Mouse (Mus musculus) CH12.LX (cell line): ENCODE measurements around the gene Ube2l3. TPM values are rescaled to one million over a fixed set of nuclear protein-coding genes. Genes with fewer than 3 reads are reported as not detected.

Experiments
- DNase-seq: peaks from one replicate; pipeline ENCODE4 v3.0.0-alpha.2; 2013; ENCODE audit errors: extremely low read depth
- H3K27ac ChIP-seq: 2 replicates; pipeline ENCODE4 v1.5.1; 2012; ENCODE audit warnings: low read depth, mild to moderate bottlenecking, control low read depth, moderate library complexity; ENCODE audit not compliant: insufficient read depth
- H3K27me3 ChIP-seq: replicated peaks from 2 replicates; pipeline ENCODE3; 2012; ENCODE audit warnings: inconsistent platforms
- H3K36me3 ChIP-seq, 2 experiments: replicated peaks in 1 of 2; 2 replicates each; pipeline versions ENCODE3 to v1.6.1; 2012; ENCODE audit warnings: inconsistent platforms in 1 of 2, low read length in 1 of 2, mild to moderate bottlenecking in 1 of 2, mixed read lengths in 1 of 2, moderate library complexity in 1 of 2; ENCODE audit not compliant: control insufficient read depth in 1 of 2, insufficient read depth in 1 of 2
- H3K4me1 ChIP-seq, 2 experiments: 2 replicates each; pipeline ENCODE4 v1.6.1; 2012; ENCODE audit warnings: inconsistent platforms in 1 of 2, moderate library complexity in 1 of 2; ENCODE audit not compliant: insufficient read depth in 2 of 2, control insufficient read depth in 1 of 2
- H3K4me2 ChIP-seq: 2 replicates; pipeline ENCODE4 v1.6.1; 2012; ENCODE audit warnings: low read depth, mild to moderate bottlenecking, control low read depth; ENCODE audit not compliant: poor library complexity, insufficient read depth, severe bottlenecking
- H3K4me3 ChIP-seq, 3 experiments: fragments of 150-350 bp in 1 of 3; sonication (generic) in 1 of 3; replicated peaks in 1 of 3; 2 replicates each; pipeline versions ENCODE3 to v1.5.1; 2011 to 2012; ENCODE audit warnings: low read depth in 2 of 3, low read length in 2 of 3, mild to moderate bottlenecking in 2 of 3, moderate library complexity in 2 of 3, control low read depth in 1 of 3, improper control_type of control experiment in 1 of 3, inconsistent platforms in 1 of 3, mixed read lengths in 1 of 3; ENCODE audit not compliant: poor library complexity in 1 of 3
- H3K79me2 ChIP-seq: replicated peaks from 2 replicates; pipeline ENCODE4 v1.6.1; 2012; ENCODE audit warnings: mild to moderate bottlenecking, moderate library complexity; ENCODE audit not compliant: control insufficient read depth, poor library complexity, insufficient read depth, severe bottlenecking; ENCODE audit errors: extremely low read depth
- H3K9ac ChIP-seq: 2 replicates; pipeline ENCODE4 v1.6.1; 2012; ENCODE audit warnings: low read depth, mild to moderate bottlenecking, control low read depth, moderate library complexity; ENCODE audit not compliant: insufficient read depth
- H3K9me3 ChIP-seq: replicated peaks from 2 replicates; pipeline ENCODE3; 2012; ENCODE audit warnings: low read length, inconsistent platforms, mixed read lengths
- BHLHE40 ChIP-seq: IDR thresholded peaks from 2 replicates; pipeline ENCODE4 v1.6.1; 2011; ENCODE audit warnings: mild to moderate bottlenecking, low read depth, low read length, improper control_type of control experiment
- CHD1 ChIP-seq: IDR thresholded peaks from 2 replicates; pipeline ENCODE4 v1.6.1; 2012; ENCODE audit warnings: low read depth, low read length, improper control_type of control experiment, inconsistent platforms
- CHD2 ChIP-seq: IDR thresholded peaks from 2 replicates; pipeline ENCODE4 v1.6.1; 2011; ENCODE audit warnings: low read length, improper control_type of control experiment
- CTCF ChIP-seq, 2 experiments: IDR thresholded peaks in 1 of 2; conservative IDR thresholded peaks in 1 of 2; 2 replicates each; pipeline ENCODE4 v1.5.1; 2011 to 2012; ENCODE audit warnings: low read depth in 2 of 2, low read length in 2 of 2, improper control_type of control experiment in 1 of 2, inconsistent platforms in 1 of 2, mild to moderate bottlenecking in 1 of 2, moderate library complexity in 1 of 2
- E2F4 ChIP-seq: IDR thresholded peaks from 2 replicates; pipeline ENCODE4 v1.6.1; 2011; ENCODE audit warnings: low read depth, low read length, improper control_type of control experiment; ENCODE audit not compliant: insufficient replicate concordance
- ELF1 ChIP-seq: IDR thresholded peaks from 2 replicates; pipeline ENCODE4 v1.6.1; 2014; ENCODE audit warnings: low read depth, mild to moderate bottlenecking, inconsistent platforms, low read length, improper control_type of control experiment
- EP300 ChIP-seq: IDR thresholded peaks from 2 replicates; pipeline ENCODE4 v1.6.1; 2011; ENCODE audit warnings: low read length, improper control_type of control experiment
- ETS1 ChIP-seq: conservative IDR thresholded peaks from 2 replicates; pipeline ENCODE4 v1.6.1; 2012; ENCODE audit warnings: low read depth, mild to moderate bottlenecking, inconsistent platforms, low read length, improper control_type of control experiment, moderate library complexity
- GABPA ChIP-seq: IDR thresholded peaks from 2 replicates; pipeline ENCODE4 v1.6.1; 2012; ENCODE audit warnings: low read depth, low read length, improper control_type of control experiment, inconsistent platforms; ENCODE audit not compliant: insufficient replicate concordance
- HCFC1 ChIP-seq: IDR thresholded peaks from 2 replicates; pipeline ENCODE4 v1.6.1; 2012; ENCODE audit warnings: low read depth, mild to moderate bottlenecking, inconsistent platforms, low read length, improper control_type of control experiment
- IRF4 ChIP-seq: IDR thresholded peaks from 2 replicates; pipeline ENCODE4 v1.6.1; 2014; ENCODE audit warnings: low read depth, mild to moderate bottlenecking, inconsistent platforms, low read length, improper control_type of control experiment
- JUN ChIP-seq: IDR thresholded peaks from 2 replicates; pipeline ENCODE4 v1.6.1; 2011; ENCODE audit warnings: low read depth, mild to moderate bottlenecking, low read length, improper control_type of control experiment, moderate library complexity; ENCODE audit not compliant: insufficient read depth
- JUND ChIP-seq: conservative IDR thresholded peaks from 2 replicates; pipeline ENCODE4 v1.6.1; 2011; ENCODE audit warnings: low read depth, low read length, improper control_type of control experiment
- KAT2A ChIP-seq: IDR thresholded peaks from 2 replicates; pipeline ENCODE4 v1.6.1; 2012; ENCODE audit warnings: low read length, improper control_type of control experiment, inconsistent platforms; ENCODE audit not compliant: insufficient replicate concordance
- MAFK ChIP-seq: IDR thresholded peaks from 2 replicates; pipeline ENCODE4 v1.6.1; 2011; ENCODE audit warnings: low read length, improper control_type of control experiment; ENCODE audit not compliant: insufficient replicate concordance
- MAX ChIP-seq: IDR thresholded peaks from 2 replicates; pipeline ENCODE4 v1.6.1; 2011; ENCODE audit warnings: low read length, improper control_type of control experiment
- MAZ ChIP-seq: IDR thresholded peaks from 2 replicates; pipeline ENCODE4 v1.6.1; 2012; ENCODE audit warnings: low read depth, mild to moderate bottlenecking, inconsistent platforms, low read length, improper control_type of control experiment, moderate library complexity
- MEF2A ChIP-seq: IDR thresholded peaks from 2 replicates; pipeline ENCODE4 v1.6.1; 2014; ENCODE audit warnings: low read depth, mild to moderate bottlenecking, inconsistent platforms, low read length, improper control_type of control experiment, borderline replicate concordance
- MXI1 ChIP-seq: IDR thresholded peaks from 2 replicates; pipeline ENCODE4 v1.6.1; 2011; ENCODE audit warnings: mild to moderate bottlenecking, low read depth, low read length, improper control_type of control experiment
- MYC ChIP-seq: IDR thresholded peaks from 2 replicates; pipeline ENCODE4 v1.6.1; 2011; ENCODE audit warnings: low read depth, mild to moderate bottlenecking, improper control_type of control experiment, low read length
- NELFE ChIP-seq: IDR thresholded peaks from 2 replicates; pipeline ENCODE4 v1.6.1; 2011; ENCODE audit warnings: low read depth, low read length, improper control_type of control experiment
- NRF1 ChIP-seq: IDR thresholded peaks from 2 replicates; pipeline ENCODE4 v1.6.1; 2014; ENCODE audit warnings: low read depth, mild to moderate bottlenecking, inconsistent platforms, low read length, improper control_type of control experiment, moderate library complexity
- PAX5 ChIP-seq: IDR thresholded peaks from 2 replicates; pipeline ENCODE4 v1.6.1; 2012; ENCODE audit warnings: low read length, inconsistent platforms, mixed read lengths
- POLR2A ChIP-seq: IDR thresholded peaks from 2 replicates; pipeline ENCODE4 v1.6.1; 2011; ENCODE audit warnings: low read depth, mild to moderate bottlenecking, improper control_type of control experiment, low read length
- POLR2AphosphoS2 ChIP-seq: IDR thresholded peaks from 2 replicates; pipeline ENCODE4 v1.6.1; 2011; ENCODE audit warnings: low read depth, low read length, improper control_type of control experiment
- RAD21 ChIP-seq: IDR thresholded peaks from 2 replicates; pipeline ENCODE4 v1.6.1; 2011; ENCODE audit warnings: low read depth, mild to moderate bottlenecking, low read length, improper control_type of control experiment, moderate library complexity
- RCOR1 ChIP-seq: conservative IDR thresholded peaks from 2 replicates; pipeline ENCODE4 v1.6.1; 2012; ENCODE audit warnings: low read depth, mild to moderate bottlenecking, inconsistent platforms, low read length, improper control_type of control experiment
- SIN3A ChIP-seq: IDR thresholded peaks from 2 replicates; pipeline ENCODE4 v1.6.1; 2012; ENCODE audit warnings: low read length, improper control_type of control experiment, inconsistent platforms
- SMC3 ChIP-seq: IDR thresholded peaks from 2 replicates; pipeline ENCODE4 v1.6.1; 2011; ENCODE audit warnings: low read depth, low read length, improper control_type of control experiment
- TBP ChIP-seq: conservative IDR thresholded peaks from 2 replicates; pipeline ENCODE4 v1.6.1; 2011; ENCODE audit warnings: low read depth, low read length, improper control_type of control experiment
- TCF12 ChIP-seq: IDR thresholded peaks from 2 replicates; pipeline ENCODE4 v1.6.1; 2014; ENCODE audit warnings: low read depth, mild to moderate bottlenecking, inconsistent platforms, low read length, improper control_type of control experiment
- UBTF ChIP-seq: IDR thresholded peaks from 2 replicates; pipeline ENCODE4 v1.6.1; 2012; ENCODE audit warnings: low read depth, mild to moderate bottlenecking, inconsistent platforms, low read length, improper control_type of control experiment, moderate library complexity
- USF1 ChIP-seq: IDR thresholded peaks from 2 replicates; pipeline ENCODE4 v1.6.1; 2014; ENCODE audit warnings: low read depth, mild to moderate bottlenecking, inconsistent platforms, low read length, improper control_type of control experiment
- USF2 ChIP-seq: conservative IDR thresholded peaks from 2 replicates; pipeline ENCODE4 v1.6.1; 2011; ENCODE audit warnings: low read depth, low read length, improper control_type of control experiment
- ZC3H11A ChIP-seq: IDR thresholded peaks from 2 replicates; pipeline ENCODE4 v1.6.1; 2012; ENCODE audit warnings: low read depth, mild to moderate bottlenecking, inconsistent platforms, low read length, improper control_type of control experiment
- ZKSCAN1 ChIP-seq: IDR thresholded peaks from 2 replicates; pipeline ENCODE4 v1.6.1; 2012; ENCODE audit warnings: low read depth, inconsistent platforms, low read length, improper control_type of control experiment, borderline replicate concordance
- ZMIZ1 ChIP-seq: IDR thresholded peaks from 2 replicates; pipeline ENCODE4 v1.6.1; 2012; ENCODE audit warnings: low read depth, mild to moderate bottlenecking, inconsistent platforms, low read length, improper control_type of control experiment
- ZNF384 ChIP-seq: IDR thresholded peaks from 2 replicates; pipeline ENCODE4 v1.6.1; 2012; ENCODE audit warnings: low read depth, low read length, improper control_type of control experiment, inconsistent platforms
- dilution Hi-C: fragments of 300-500 bp; cut with MboI; formaldehyde crosslinking; loops from 2 replicates; pipeline ENCODE4 v1.14.3; 2020; ENCODE audit warnings: low sequenced_read_pairs; ENCODE audit not compliant: extremely low pct_unique_long_range_greater_than_20kb, extremely low pct_ligation_motif_present
- in situ Hi-C: fragments of 300-500 bp; cut with MboI; formaldehyde crosslinking; loops from 3 replicates; pipeline ENCODE4 v1.14.3; 2019; ENCODE audit warnings: low sequenced_read_pairs, low pct_ligation_motif_present, low pct_unique_long_range_greater_than_20kb, mixed read lengths
- polyA plus RNA-seq: library from polyadenylated mRNA; unstranded; fragments of >175 nt; gene quantifications from 2 replicates; pipeline ENCODE4 v1.2.1, GENCODE M21; 2012; ENCODE audit warnings: low read depth; ENCODE audit not compliant: insufficient read length
- total RNA-seq, 2 experiments: library from RNA; depleted of rRNA; stranded (reverse); fragments of 300-350 nt in 1 of 2; fragments of >200 nt in 1 of 2; gene quantifications; 2 replicates each; pipeline ENCODE4 v1.2.3; 2012 to 2014

Ube2l3 gene
- total and polyA plus RNA-seq, 3 experiments = 156 to 386 (median 302) TPM

- Histone ChIP-seq H3K4me2 (peak within 1 kb of the TSS; percentile 91), H3K4me1 (peaks cover 7 to 40% of the 10 kb centered on the region in 2 experiments), H3K9me3 (no peaks in the 10 kb centered on the region), H3K9ac (peak within 1 kb of the TSS; percentile 64), H3K4me3 (peak within 1 kb of the TSS; percentile 73 to 83 (median 80)), H3K27ac (peak within 1 kb of the TSS; percentile 18), H3K36me3 (peaks cover 10 to 51% of the 10 kb centered on the region in 2 experiments), H3K27me3 (no peaks in the 10 kb centered on the region), H3K79me2 (peaks cover 4% of the 10 kb centered on the region; the same call in 1 of the 2 replicates)
- in situ Hi-C loops = no loop called here
- TF ChIP-seq POLR2A (peak; percentile 77; the same call in 1 of the 2 replicates), ZNF384 (peak; percentile 70; the same call in 1 of the 2 replicates), RAD21 (no peak; the same call in none of the 2 replicates), NELFE (peak; percentile 86), HCFC1 (peak; percentile 69), ETS1 (no peak), CTCF (conservative IDR thresholded peaks at IDR 0.05 in 1 of 2, IDR thresholded peaks at IDR 0.05 in 1 of 2; ENCODE audit: low read depth in 2 of 2, low read length in 2 of 2) (peak in 1 of 2 experiments; percentile 74; a peak in 2 of 4 replicates), ZC3H11A (no peak), MEF2A (peak; percentile 64; the same call in 1 of the 2 replicates), ELF1 (peak; percentile 40; the same call in 1 of the 2 replicates), TCF12 (peak; percentile 58; the same call in 1 of the 2 replicates), KAT2A (no peak), BHLHE40 (peak; percentile 59), MYC (peak; percentile 89), MAFK (no peak), CHD1 (no peak), PAX5 (no peak), IRF4 (0 out of 2 replicates have a peak, but pooled peaks have one; percentile 60), E2F4 (no peak), RCOR1 (no peak; the same call in 1 of the 2 replicates), CHD2 (no peak), NRF1 (peak; percentile 57), GABPA (no peak), USF1 (no peak), ZMIZ1 (0 out of 2 replicates have a peak, but pooled peaks have one; percentile 55), ZKSCAN1 (no peak), USF2 (no peak), JUN (no peak), EP300 (no peak), MAX (peak; percentile 41), UBTF (no peak), MXI1 (peak; percentile 77), JUND (no peak), SMC3 (no peak), MAZ (peak; percentile 49; the same call in 1 of the 2 replicates), POLR2AphosphoS2 (no peak), SIN3A (peak; percentile 61; the same call in 1 of the 2 replicates), TBP (peak; percentile 56; the same call in 1 of the 2 replicates)
- DNase-seq = peak; percentile 96
- dilution Hi-C loops = no loop called here
Measured at GRCm38 (mm10) chr16:17146772-17147235, 55.6 kb downstream of the Ube2l3 start, which contains the start of gene Ccdc116. Gene Ccdc116, minus strand, starts transcription at chr16:17147229.
